Mouse (Mus musculus) left cerebral cortex, postnatal 14 days (tissue): ENCODE measurements around the gene Gpx3. TPM values are rescaled to one million over a fixed set of nuclear protein-coding genes. Genes with fewer than 3 reads are reported as not detected.

ENCODE experiments used
- DNase-seq, 2 experiments: peaks; one replicate each; pipeline ENCODE4 v3.0.0; 2021 to 2022; ENCODE audit warnings: low spot score in 2 of 2, mixed read lengths in 1 of 2
- intact Hi-C: fragments of 180-260 bp; cut with DNase I; formaldehyde crosslinking; loops from one replicate; pipeline ENCODE4 v1.15.1; 2025
- total RNA-seq, 2 experiments: library from RNA; stranded (reverse); gene quantifications; 2 replicates each; pipeline ENCODE4 v1.2.3; 2021

Gpx3 gene
- total RNA-seq, 2 experiments from 2014 or later, result 8.3 to 10.7 TPM

DNA sequence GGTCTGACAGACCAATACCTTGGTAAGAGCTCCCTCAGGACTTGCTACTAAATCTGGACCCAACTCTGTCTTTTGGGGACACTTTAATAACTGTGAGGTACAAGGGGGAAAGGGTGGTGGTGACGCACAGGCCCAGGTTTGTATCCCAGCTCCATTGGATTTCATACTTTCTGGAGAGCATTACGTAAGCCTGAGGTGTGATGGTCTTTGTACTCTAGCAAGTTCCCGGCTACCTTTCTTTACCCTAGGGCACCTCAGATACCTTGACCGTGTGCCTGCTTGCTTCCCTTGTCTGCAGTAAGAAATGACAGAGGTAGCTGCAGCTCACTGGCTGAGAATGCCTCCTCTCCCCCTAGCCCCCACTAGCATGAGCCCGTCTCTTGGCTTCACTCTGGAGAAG is 5.0 kb downstream of the Gpx3 start:
- no peak for DNase-seq
- intact Hi-C loops, result no loop called here

DNA sequence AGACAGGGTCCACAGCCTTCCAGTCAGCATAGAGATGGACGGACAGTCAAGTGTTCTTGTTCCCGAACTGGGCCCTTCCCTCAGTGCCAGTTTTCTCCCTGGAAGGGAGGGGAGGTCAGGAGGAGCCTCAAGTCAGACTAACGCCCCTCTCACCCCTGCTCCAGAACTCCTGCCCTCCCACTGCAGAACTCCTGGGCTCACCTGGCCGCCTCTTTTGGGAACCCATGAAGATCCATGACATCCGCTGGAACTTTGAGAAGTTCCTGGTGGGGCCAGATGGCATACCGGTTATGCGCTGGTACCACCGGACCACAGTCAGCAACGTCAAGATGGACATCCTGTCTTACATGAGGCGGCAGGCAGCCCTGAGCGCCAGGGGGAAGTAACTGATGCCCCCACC is 7.0 kb downstream of the Gpx3 start:
- intact Hi-C loops, result no loop called here
- no peak for DNase-seq

DNA sequence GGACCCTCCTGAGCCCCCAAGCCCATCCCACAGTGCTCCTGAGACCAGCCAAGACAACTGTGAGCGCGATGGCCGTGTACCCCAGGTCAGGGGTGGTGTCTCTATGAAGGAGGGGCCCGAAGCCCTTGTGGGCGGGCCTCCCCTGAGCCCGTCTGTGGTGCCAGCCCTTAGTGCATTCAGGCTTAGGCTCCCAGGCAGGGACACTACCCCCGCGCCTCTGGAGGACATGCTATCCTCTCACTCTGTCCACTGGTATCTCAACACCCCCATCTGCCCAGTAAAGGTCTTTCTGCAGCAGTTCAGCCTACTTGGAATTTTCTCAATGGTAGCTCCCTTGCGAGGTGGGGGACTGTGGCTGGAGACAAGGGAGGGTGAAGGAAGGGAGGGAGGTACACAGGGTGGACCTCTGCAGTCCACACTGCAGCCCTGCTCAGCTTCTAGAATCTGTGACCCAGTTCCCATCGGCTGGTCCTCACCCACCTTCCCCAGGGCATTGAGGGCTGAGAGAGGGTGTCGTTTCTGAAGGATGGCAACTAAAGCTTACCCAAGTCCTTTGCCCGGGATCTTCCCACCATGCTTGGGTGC is 7.9 kb downstream of the Gpx3 start:
- DNase-seq, result no peak
- intact Hi-C loops, result no loop called here

GRCm38 (mm10) chr11:54911201-54911600 is 8.9 kb downstream of the Gpx3 start:
- intact Hi-C loops, result no loop called here
- DNase-seq, result no peak

- intact Hi-C loops, result no loop called here
- no peak for DNase-seq
Measured at GRCm38 (mm10) chr11:54911671-54912502, 9.6 kb downstream of the Gpx3 start.

GRCm38 (mm10) chr11:54912503-54913316 is 10.5 kb downstream of the Gpx3 start:
- intact Hi-C loops, result no loop called here
- no peak for DNase-seq

DNA sequence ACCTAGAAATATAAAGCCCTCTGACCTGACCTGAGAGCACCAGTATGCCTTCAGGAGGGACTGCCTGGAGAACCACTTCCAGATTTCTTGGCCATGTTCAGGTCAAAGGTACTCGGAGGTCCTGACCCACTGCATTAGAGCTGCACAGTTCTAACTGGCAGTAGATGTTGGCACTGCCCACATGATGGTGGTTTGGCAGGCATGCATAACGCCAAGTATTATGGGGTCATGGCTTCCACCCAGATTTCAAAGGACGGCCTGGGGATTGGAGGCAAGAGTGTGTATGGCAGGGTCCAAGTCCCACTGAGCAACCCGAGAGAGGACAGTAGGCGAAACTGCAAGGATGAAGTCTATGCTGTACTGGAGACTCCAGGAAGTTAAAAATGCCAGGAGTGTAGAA is 11.6 kb downstream of the Gpx3 start:
- intact Hi-C loops, result no loop called here
- DNase-seq, result no peak

- DNase-seq, result no peak
- intact Hi-C loops, result no loop called here
Measured at GRCm38 (mm10) chr11:54917461-54917860, 15.2 kb downstream of the Gpx3 start.

DNA sequence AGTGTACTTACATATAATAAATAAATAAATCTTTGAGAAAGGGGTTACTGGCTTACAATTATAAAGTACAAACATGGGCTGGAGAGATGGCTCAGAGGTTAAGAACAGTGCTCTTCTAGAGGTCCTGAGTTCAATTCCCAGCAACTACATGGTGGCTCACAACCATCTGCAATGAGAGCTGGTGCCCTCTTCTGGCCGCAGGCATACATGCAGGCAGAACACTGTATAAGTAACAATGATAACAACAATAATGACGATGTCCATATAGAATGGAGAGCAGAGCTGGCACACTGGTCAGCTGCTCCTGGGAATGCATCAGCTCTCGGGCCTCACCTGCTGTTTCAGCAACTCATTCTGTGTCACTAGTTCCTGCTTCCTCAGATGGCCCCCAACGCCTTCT is 16.0 kb downstream of the Gpx3 start:
- DNase-seq, result no peak
- intact Hi-C loops, result no loop called here

DNA sequence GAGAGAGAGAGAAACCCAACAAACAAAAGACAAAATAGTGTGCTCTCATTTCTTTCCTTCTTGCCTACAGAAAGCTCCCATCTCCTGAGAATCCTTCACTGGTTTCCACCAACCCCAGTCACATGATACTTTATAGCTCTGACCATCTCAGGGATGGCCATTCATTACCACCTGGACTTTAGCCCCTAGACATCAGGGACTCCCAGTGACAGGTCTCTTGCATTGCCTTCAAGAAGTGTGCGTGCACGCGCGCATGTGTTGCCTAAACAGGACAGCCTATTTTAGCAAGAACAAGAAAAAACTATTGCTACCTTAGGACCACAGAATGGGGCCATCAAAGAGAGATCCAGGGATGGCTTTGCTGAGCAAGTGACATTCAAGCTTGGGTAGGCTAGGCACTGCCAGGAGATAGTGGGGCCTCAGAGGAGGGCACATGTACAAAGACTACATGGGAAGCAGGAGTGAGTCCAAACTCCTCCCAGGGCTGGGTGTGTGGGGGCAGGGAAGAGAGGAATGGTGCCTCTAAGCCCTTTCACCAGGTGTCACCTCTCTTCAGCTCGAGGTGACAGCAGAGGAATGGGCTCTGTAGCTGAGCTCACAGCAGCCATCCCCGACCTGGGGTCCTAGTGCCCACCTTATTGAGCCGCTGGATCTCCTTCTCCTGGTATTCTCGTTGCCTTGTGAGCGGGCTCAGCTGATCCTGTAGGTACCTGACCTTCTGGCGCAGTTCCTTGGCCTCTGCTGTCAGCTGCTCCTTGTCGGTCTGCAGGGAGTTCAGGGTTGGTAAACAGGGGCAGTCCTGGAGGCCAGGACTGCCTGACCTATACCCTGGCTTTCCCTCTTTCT is 18.1 kb downstream of the Gpx3 start:
- intact Hi-C loops, result no loop called here
- no peak for DNase-seq

DNA sequence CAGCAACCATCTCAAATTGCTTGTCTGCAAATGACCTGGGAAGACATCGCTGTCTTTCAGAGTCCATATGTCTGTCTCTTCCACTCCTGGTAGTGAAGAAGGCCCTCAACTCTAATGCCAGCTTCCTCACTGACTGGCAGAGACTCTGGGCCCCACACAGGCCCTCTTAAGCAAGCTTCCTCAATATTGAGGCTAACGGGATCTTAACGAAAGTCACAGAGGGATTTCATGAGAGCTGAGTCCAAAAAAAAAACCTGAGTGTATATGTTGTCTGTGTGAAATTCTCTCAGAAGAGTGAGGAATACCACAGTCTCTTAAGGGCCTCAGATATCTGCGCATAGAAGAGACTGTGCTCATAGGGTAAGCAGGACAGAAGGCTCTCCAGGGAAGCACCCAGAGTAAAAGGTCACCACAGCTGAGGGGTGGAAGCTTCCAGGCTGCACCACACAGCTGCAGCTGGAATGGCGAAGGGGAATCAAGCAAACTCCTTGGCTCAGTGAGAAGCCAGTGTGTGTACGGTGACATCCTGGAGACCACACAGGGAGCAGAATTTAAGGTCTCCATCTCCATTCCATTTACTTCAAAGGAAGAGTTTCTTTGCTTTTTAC is 18.8 kb downstream of the Gpx3 start:
- no peak for DNase-seq
- intact Hi-C loops, result no loop called here

GRCm38 (mm10) chr11:54921798-54922197 is 19.5 kb downstream of the Gpx3 start:
- DNase-seq, result no peak
- intact Hi-C loops, result no loop called here

DNA sequence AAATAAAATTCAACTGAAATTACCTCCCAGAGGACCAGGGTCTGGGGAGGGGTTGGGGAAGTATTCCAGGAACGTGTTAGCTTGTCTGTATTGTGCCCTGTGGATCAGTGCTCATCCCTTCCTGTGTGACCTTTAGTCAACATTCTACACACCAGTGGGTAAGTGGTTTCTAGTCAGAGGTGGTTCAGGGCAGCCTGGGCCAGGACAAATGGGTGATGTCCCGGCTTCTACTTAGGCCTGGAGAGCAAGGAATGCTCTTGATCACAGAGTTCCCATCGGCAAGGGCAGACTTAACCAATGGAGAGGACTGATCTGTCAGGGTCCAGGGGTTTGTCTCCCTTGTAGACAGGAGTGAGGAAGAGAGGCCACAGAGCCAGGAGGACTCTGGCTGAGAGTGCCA is 20.2 kb downstream of the Gpx3 start:
- DNase-seq, result no peak
- intact Hi-C loops, result no loop called here

DNA sequence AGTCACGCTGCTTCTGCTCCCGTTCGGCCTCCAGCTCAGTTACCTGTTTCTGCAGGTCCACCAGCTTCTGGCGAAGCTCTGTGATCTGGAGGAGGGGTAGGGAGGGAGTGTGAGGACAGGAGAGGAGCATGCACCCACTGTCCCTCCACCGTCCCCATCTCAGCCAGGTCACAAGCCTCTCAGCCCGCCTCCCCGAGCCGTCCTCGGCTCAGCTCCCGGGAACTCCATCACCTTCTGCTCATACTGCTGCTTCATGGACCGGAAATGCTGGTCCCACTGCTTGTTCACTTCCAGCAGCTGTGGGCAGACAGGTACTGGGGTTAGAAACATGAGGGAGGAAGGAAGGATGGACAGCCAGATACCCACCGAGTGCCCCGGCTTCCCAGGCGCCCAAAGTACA is 21.9 kb downstream of the Gpx3 start:
- DNase-seq, result no peak
- intact Hi-C loops, result no loop called here

GRCm38 (mm10) chr11:54927346-54928140 is 25.3 kb downstream of the Gpx3 start:
- peak; percentile 38 to 64 for DNase-seq
- intact Hi-C loops, result loop anchor here (2.0 kb wide), 1 partner anchor 49 kb away; no protein-coding TSS in a partner anchor

GRCm38 (mm10) chr11:54928219-54928618 is 26.0 kb downstream of the Gpx3 start:
- intact Hi-C loops, result no loop called here
- DNase-seq, result no peak

- DNase-seq, result no peak
- intact Hi-C loops, result no loop called here
Measured at GRCm38 (mm10) chr11:54928886-54929285, 26.6 kb downstream of the Gpx3 start.

DNA sequence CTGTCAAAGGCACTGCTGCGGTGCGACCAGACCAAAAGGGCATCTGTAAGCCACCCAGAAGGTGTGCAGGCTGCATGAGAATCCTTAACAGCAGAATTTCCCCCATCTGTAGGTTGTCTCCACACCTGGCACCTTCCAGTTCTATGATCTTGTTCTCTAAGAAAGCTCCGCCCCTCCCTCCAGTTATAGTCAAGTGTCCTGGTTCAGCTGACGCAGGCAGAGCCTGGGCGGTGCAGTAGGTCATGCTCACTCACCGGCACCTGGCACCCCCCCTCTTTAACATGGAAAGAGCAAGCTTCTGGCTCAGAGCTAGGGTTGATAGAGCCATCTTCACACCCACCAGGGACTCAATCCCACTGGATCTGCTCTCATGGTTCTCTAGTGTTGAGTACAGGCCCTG is 27.0 kb downstream of the Gpx3 start:
- intact Hi-C loops, result no loop called here
- DNase-seq, result no peak
